Mouse (Mus musculus) embryonic facial prominence, embryonic 12.5 days (tissue): ENCODE results near the gene Asic3. TPM values are rescaled to one million over a fixed set of nuclear protein-coding genes. Genes with fewer than 3 reads are reported as not detected.

Experiments
- ATAC-seq: fragments of 200-750 bp; cut with Nextera tagmentation; 2 replicates; pipeline ENCODE4 v1.8.0; 2017; ENCODE audit not compliant: insufficient number of reproducible peaks, insufficient read depth, low FRiP score, low TSS enrichment
- H3K27ac ChIP-seq: fragments of 300-500 bp; sonication (generic); 2 replicates; pipeline ENCODE4 v1.5.1; 2016; ENCODE audit warnings: mild to moderate bottlenecking
- H3K27me3 ChIP-seq: fragments of 300-500 bp; sonication (generic); 2 replicates; pipeline ENCODE4 v1.6.1; 2016; ENCODE audit warnings: mild to moderate bottlenecking, moderate library complexity
- H3K36me3 ChIP-seq: fragments of 300-500 bp; sonication (generic); 2 replicates; pipeline ENCODE4 v1.6.1; 2016; ENCODE audit warnings: mild to moderate bottlenecking
- H3K4me1 ChIP-seq: fragments of 300-500 bp; sonication (generic); 2 replicates; pipeline ENCODE4 v1.6.1; 2016
- H3K4me2 ChIP-seq: fragments of 300-500 bp; sonication (generic); replicated peaks from 2 replicates; pipeline ENCODE4 v1.6.1; 2016; ENCODE audit warnings: mild to moderate bottlenecking, moderate library complexity
- H3K4me3 ChIP-seq: fragments of 300-500 bp; sonication (generic); 2 replicates; pipeline ENCODE4 v1.5.1; 2016; ENCODE audit warnings: mild to moderate bottlenecking
- H3K9ac ChIP-seq: fragments of 300-500 bp; sonication (generic); 2 replicates; pipeline ENCODE4 v1.6.1; 2016; ENCODE audit warnings: mild to moderate bottlenecking, moderate library complexity
- H3K9me3 ChIP-seq: fragments of 300-500 bp; sonication (generic); 2 replicates; pipeline ENCODE4 v1.6.1; 2016; ENCODE audit warnings: mild to moderate bottlenecking, moderate library complexity
- WGBS: fragments of 180-500 bp; shearing (Covaris S2); methylation state at CpG from one replicate; pipeline ENCODE4 v1.1.7; 2016; 5-methylcytosine and 5-hydroxymethylcytosine counted together
- polyA plus RNA-seq: library from polyadenylated mRNA; unstranded; fragments of >200 nt; fragmentation: Nextera tagmentation; extraction: Ambion mirVana; gene quantifications from 2 replicates; pipeline ENCODE4 v1.2.1, GENCODE M21; 2016

The Asic3 gene
- 1.8 and 2.8 TPM in 2 replicates for polyA plus RNA-seq

- Histone ChIP-seq H3K4me3 (0 out of 2 replicates have a peak within 1 kb of the TSS, but pooled peaks have one; percentile 10), H3K9me3 (no peaks in the 10 kb centered on the region), H3K4me2 (peak within 1 kb of the TSS; percentile 32), H3K36me3 (peaks cover 8% of the 10 kb centered on the region), H3K4me1 (peaks cover 20% of the 10 kb centered on the region), H3K9ac (no peak within 1 kb of the TSS; the same call in 1 of the 2 replicates), H3K27ac (peak within 1 kb of the TSS; percentile 69), H3K27me3 (no peaks in the 10 kb centered on the region)
- WGBS = 31% methylated on average over 11 of the region's 11 CpGs
- ATAC-seq = no peak
These were observed at the start of gene Asic3 for GRCm38 (mm10) chr5:24413042-24413693. TSS of gene Asic3 (plus strand) at chr5:24413392.

GRCm38 (mm10) chr5:24363467-24363866 lies 49.7 kb upstream of the Asic3 start:
- no peak overlapping the region for H3K4me2 ChIP-seq
- no peak overlapping the region for H3K4me3 ChIP-seq
- H3K9me3 ChIP-seq = no peaks in the 10 kb centered on the region
- WGBS = 74% methylated on average over 2 of the region's 2 CpGs
- no peaks in the 10 kb centered on the region for H3K27me3 ChIP-seq
- no peaks in the 10 kb centered on the region for H3K4me1 ChIP-seq
- no peaks in the 10 kb centered on the region for H3K36me3 ChIP-seq
- no peak for ATAC-seq
- H3K27ac ChIP-seq = no peak overlapping the region
- no peak overlapping the region for H3K9ac ChIP-seq

GRCm38 (mm10) chr5:24364061-24364460 lies 49.1 kb upstream of the Asic3 start:
- H3K4me3 ChIP-seq = no peak overlapping the region
- no peaks in the 10 kb centered on the region for H3K4me1 ChIP-seq
- H3K27ac ChIP-seq = no peak overlapping the region
- H3K9ac ChIP-seq = no peak overlapping the region
- H3K9me3 ChIP-seq = no peaks in the 10 kb centered on the region
- H3K4me2 ChIP-seq = no peak overlapping the region
- no peaks in the 10 kb centered on the region for H3K27me3 ChIP-seq
- H3K36me3 ChIP-seq = no peaks in the 10 kb centered on the region
- ATAC-seq = no peak
- WGBS = 44% methylated on average over 3 of the region's 3 CpGs

- Histone ChIP-seq H3K36me3 (no peaks in the 10 kb centered on the region), H3K9me3 (no peaks in the 10 kb centered on the region), H3K4me1 (no peaks in the 10 kb centered on the region), H3K4me2 (no peak within 1 kb of the TSS), H3K4me3 (no peak within 1 kb of the TSS), H3K27ac (no peak within 1 kb of the TSS), H3K9ac (no peak within 1 kb of the TSS), H3K27me3 (no peaks in the 10 kb centered on the region)
- no peak for ATAC-seq
- 55% methylated on average over 12 of the region's 12 CpGs for WGBS
These were observed 48.7 kb upstream of the Asic3 start, which contains the start of gene Nos3 for GRCm38 (mm10) chr5:24364508-24364907. TSS of gene Nos3 (plus strand) at chr5:24364810.

GRCm38 (mm10) chr5:24364963-24365362 lies 48.2 kb upstream of the Asic3 start:
- WGBS = 86% methylated on average over 10 of the region's 10 CpGs
- Histone ChIP-seq H3K4me2 (no peak overlapping the region), H3K27ac (no peak overlapping the region), H3K36me3 (no peaks in the 10 kb centered on the region), H3K27me3 (no peaks in the 10 kb centered on the region), H3K9me3 (no peaks in the 10 kb centered on the region), H3K9ac (no peak overlapping the region), H3K4me1 (no peaks in the 10 kb centered on the region), H3K4me3 (no peak overlapping the region)
- ATAC-seq = no peak

- Histone ChIP-seq H3K4me3 (no peak overlapping the region), H3K27me3 (no peaks in the 10 kb centered on the region), H3K4me2 (no peak overlapping the region), H3K27ac (no peak overlapping the region), H3K9ac (no peak overlapping the region), H3K4me1 (no peaks in the 10 kb centered on the region), H3K9me3 (no peaks in the 10 kb centered on the region), H3K36me3 (no peaks in the 10 kb centered on the region)
- no peak for ATAC-seq
- 29% methylated on average over 5 of the region's 5 CpGs for WGBS
These were observed 47.7 kb upstream of the Asic3 start for GRCm38 (mm10) chr5:24365528-24365927.

GRCm38 (mm10) chr5:24366426-24366825 lies 46.8 kb upstream of the Asic3 start:
- H3K4me1 ChIP-seq = no peaks in the 10 kb centered on the region
- H3K9me3 ChIP-seq = no peaks in the 10 kb centered on the region
- H3K27me3 ChIP-seq = no peaks in the 10 kb centered on the region
- WGBS = 80% methylated on average over 9 of the region's 9 CpGs
- ATAC-seq = no peak
- H3K36me3 ChIP-seq = no peaks in the 10 kb centered on the region
- H3K4me3 ChIP-seq = no peak overlapping the region
- H3K9ac ChIP-seq = no peak overlapping the region
- H3K27ac ChIP-seq = no peak overlapping the region
- no peak overlapping the region for H3K4me2 ChIP-seq

- no peaks in the 10 kb centered on the region for H3K4me1 ChIP-seq
- ATAC-seq = no peak
- WGBS = 72% methylated on average over 9 of the region's 9 CpGs
- H3K27me3 ChIP-seq = no peaks in the 10 kb centered on the region
- H3K9me3 ChIP-seq = no peaks in the 10 kb centered on the region
- H3K4me3 ChIP-seq = no peak overlapping the region
- no peak overlapping the region for H3K27ac ChIP-seq
- no peak overlapping the region for H3K4me2 ChIP-seq
- no peak overlapping the region for H3K9ac ChIP-seq
- H3K36me3 ChIP-seq = no peaks in the 10 kb centered on the region
These were observed 43.4 kb upstream of the Asic3 start for GRCm38 (mm10) chr5:24369767-24370166.

GRCm38 (mm10) chr5:24373807-24374206 lies 39.4 kb upstream of the Asic3 start:
- Histone ChIP-seq H3K4me3 (no peak overlapping the region), H3K4me2 (no peak overlapping the region), H3K27me3 (peaks cover 2% of the 10 kb centered on the region; the same call in 1 of the 2 replicates), H3K4me1 (no peaks in the 10 kb centered on the region), H3K27ac (no peak overlapping the region), H3K9me3 (no peaks in the 10 kb centered on the region), H3K9ac (no peak overlapping the region), H3K36me3 (no peaks in the 10 kb centered on the region)
- ATAC-seq = no peak
- 68% methylated on average over 5 of the region's 5 CpGs for WGBS

GRCm38 (mm10) chr5:24374216-24374615 lies 39.0 kb upstream of the Asic3 start:
- H3K27ac ChIP-seq = no peak overlapping the region
- no peaks in the 10 kb centered on the region for H3K36me3 ChIP-seq
- H3K9ac ChIP-seq = no peak overlapping the region
- H3K4me3 ChIP-seq = no peak overlapping the region
- H3K27me3 ChIP-seq = peaks cover 3% of the 10 kb centered on the region; the same call in 1 of the 2 replicates
- H3K4me2 ChIP-seq = no peak overlapping the region
- H3K9me3 ChIP-seq = no peaks in the 10 kb centered on the region
- H3K4me1 ChIP-seq = no peaks in the 10 kb centered on the region
- no peak for ATAC-seq
- 56% methylated on average over 6 of the region's 6 CpGs for WGBS

- no peak overlapping the region for H3K27ac ChIP-seq
- no peaks in the 10 kb centered on the region for H3K36me3 ChIP-seq
- 79% methylated on average over 7 of the region's 7 CpGs for WGBS
- ATAC-seq = no peak
- H3K4me1 ChIP-seq = no peaks in the 10 kb centered on the region
- H3K9me3 ChIP-seq = no peaks in the 10 kb centered on the region
- H3K9ac ChIP-seq = no peak overlapping the region
- H3K4me3 ChIP-seq = no peak overlapping the region
- peaks cover 3% of the 10 kb centered on the region; the same call in 1 of the 2 replicates for H3K27me3 ChIP-seq
- H3K4me2 ChIP-seq = no peak overlapping the region
These were observed 38.4 kb upstream of the Asic3 start for GRCm38 (mm10) chr5:24374666-24375328.

- Histone ChIP-seq H3K27me3 (peaks cover 3% of the 10 kb centered on the region; the same call in 1 of the 2 replicates), H3K4me1 (peaks cover 4% of the 10 kb centered on the region; the same call in 1 of the 2 replicates), H3K36me3 (no peaks in the 10 kb centered on the region), H3K9me3 (no peaks in the 10 kb centered on the region), H3K27ac (no peak overlapping the region), H3K4me3 (no peak overlapping the region), H3K4me2 (no peak overlapping the region), H3K9ac (no peak overlapping the region)
- WGBS = 77% methylated on average over 2 of the region's 2 CpGs
- ATAC-seq = no peak
These were observed 34.5 kb upstream of the Asic3 start for GRCm38 (mm10) chr5:24378700-24379099.
